Mouse (Mus musculus): Measurements from ENCODE around the gene Gm4737. TPM values are rescaled to one million over a fixed set of nuclear protein-coding genes. Genes with fewer than 3 reads are reported as not detected.
"Not testable (repeated sequence)": the region's sequence is repeated elsewhere in the genome, so short reads cannot be mapped to it uniquely, and the experiment has no call there.

Gene Gm4737
- 10 to 100 TPM; 15.1 to 17.3 TPM for total RNA-seq (2021)
- long read RNA-seq, experiment 1, transcript Gm4737-201 (1 exons, 2,093 nt): major isoform, 8 of 8 reads
- long read RNA-seq, experiment 1, partial matches to known transcripts: 0 of 8 reads
- long read RNA-seq, experiment 1, other reads (novel, unspliced or antisense): 0 of 8 reads
- long read RNA-seq, experiment 2, partial matches to known transcripts: 0 of 3 reads
- long read RNA-seq, experiment 2, other reads (novel, unspliced or antisense): 0 of 3 reads

DNA sequence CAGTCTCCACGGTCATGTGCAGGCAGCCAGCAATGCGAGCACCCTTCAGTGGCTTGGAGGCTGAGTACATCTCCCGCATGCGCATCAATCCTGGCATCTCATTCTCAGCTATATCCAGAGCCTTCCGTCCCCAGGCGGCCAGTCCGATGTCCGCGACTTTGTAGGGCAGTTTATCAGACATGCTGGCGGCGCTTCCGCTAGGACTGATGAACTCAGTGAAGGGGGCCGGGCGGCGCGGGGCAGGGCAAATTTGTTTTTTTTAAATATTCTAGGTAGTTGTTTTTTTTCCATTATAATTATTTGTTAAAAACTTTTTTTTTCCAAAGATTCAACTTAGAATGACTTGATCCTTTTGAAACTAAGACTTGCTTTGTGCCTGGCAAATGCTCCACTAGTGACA is at the start of gene Gm4737:
Gm4737 (minus strand) TSS at position 246 of the 400 bp plus-strand sequence.
- not testable (repeated sequence) for DNase-seq (ENCODE audit: low spot score)

DNA sequence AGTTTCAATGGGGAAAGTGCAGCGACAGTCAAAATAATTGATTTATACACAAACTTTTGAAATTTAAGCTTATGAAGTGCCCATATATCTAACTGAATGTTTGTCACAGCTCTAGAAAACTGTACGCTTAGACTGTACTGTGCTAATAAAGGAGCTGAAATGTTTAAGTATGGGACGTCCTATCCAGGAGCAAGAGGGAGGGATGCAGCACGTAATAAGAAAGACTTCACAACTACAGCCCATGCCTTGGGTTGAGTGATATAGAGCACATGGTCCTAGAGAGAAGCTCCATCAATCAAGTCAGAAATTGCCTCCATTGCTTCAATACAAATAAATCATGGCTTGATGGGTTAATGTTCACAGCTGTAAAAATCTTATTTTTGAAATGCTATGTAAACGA is 40.9 kb upstream of the Gm4737 start:
- no peak for DNase-seq (ENCODE audit: low spot score)

- DNase-seq (ENCODE audit: low spot score): no peak
These were observed 28.2 kb upstream of the Gm4737 start for GRCm38 (mm10) chr16:46183096-46183495.

- DNase-seq (ENCODE audit: low spot score): no peak
These were observed 23.4 kb upstream of the Gm4737 start for GRCm38 (mm10) chr16:46178121-46178801.

DNA sequence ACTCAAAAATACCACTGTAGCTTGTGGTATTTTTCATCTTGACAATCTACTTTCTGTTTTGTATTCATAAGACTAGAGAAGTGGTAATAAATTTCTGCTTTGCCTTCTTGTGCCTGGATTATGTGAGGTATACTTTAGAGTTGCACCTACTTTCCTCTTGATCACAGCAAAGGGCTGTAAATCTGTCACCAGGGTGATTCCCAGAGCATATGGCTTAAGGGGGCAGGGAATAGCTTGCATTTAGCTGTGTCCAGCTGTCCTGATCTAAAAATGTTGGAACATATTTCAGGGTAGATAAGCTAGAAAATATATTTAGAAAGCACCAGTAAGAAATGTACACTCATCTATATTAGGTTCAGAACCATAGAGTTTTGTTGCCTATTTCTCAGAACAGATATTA is 18.2 kb upstream of the Gm4737 start:
- no peak for DNase-seq (ENCODE audit: low spot score)

- DNase-seq (ENCODE audit: low spot score): peak; percentile 40
These were observed 12.1 kb upstream of the Gm4737 start for GRCm38 (mm10) chr16:46166971-46167370.

DNA sequence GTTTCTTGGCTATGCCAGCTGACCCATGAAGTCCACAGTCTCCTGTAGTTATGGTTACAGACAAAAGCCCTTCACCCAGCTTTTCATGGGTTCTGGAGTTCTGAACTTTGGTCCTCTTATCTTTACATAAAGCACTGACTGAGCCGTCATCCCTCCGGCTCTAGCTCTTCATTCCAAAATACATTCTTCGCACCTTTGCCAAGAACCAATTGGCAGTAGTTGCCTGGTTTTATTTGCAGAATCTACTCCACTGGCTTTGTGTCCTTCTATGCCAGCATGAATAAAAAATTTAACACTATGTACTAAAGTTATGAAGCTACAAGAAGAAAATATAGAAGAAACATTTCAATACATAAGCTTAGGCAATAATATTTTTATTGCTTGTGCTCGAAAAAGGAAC is 10.4 kb upstream of the Gm4737 start:
- DNase-seq (ENCODE audit: low spot score): no peak

DNA sequence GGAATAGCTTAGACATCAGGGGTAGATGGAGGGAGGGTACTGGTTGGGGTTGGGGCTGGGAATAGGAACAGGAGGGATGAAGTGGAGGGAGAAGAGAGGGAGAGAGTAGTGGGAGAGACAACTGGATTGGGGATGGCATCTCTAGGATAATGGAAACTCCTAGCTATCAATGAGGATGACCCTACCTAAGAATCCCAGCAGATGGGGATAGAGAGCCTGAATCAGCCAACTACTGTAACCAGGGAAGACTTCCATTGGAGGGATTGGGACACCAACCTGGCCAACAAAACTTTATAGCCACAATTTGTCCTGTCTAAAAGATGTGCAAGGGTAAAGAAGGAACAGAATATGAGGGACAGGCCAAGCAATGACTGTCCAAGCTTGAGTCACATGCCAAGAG is 3.7 kb downstream of the Gm4737 start:
- no peak for DNase-seq (ENCODE audit: low spot score)

DNA sequence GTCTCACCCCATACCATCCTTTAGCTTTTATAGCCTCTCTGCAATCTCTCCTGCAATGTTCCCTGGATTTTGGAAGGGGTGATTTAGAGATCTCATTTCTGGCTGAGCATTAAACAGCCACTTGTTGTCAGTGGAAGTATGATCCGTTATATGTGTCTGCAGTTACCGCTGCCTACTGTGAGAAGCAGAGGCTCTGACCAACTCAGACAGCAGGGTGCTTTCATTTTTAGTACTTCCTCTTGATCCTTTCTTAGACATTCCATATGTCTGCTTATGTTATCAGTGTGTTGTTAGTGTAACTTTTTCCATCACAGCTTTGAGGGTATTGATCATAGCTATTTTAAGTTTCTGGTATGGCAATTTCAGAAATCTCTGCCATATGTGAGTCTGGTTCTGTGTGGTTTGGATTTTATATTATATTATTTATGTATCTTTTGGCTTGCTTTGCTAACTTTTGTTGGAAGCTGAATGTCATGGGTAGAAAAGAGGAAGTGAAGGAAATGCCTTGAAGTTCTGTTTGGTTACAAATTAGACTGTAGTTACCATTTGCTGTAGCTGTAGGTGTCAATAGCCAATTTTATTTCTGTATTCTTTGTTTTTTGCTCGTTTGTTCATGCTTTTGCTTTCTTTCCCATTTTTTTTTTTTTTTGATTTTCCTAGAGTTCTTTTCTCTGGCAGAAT is 6.1 kb downstream of the Gm4737 start:
- no peak for DNase-seq (ENCODE audit: low spot score)

DNA sequence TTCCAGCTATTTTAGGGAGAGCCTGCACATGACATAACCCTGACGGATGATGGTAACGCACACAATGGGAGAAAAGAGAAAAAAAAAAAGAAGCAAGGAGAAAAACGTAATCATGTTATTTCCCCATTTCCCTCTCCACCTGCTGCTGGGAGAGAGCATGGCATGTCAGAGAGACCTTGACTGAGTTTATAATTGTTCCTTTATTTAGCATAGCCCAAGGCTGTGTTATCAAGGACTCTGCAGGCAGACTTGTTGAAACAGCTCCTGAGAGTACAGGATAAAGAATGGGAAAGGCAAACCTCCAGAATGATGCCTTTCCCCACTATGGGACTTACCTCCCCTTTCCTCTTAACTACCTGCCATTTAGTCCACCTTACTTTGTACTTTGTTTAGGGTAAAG is 7.9 kb downstream of the Gm4737 start:
- DNase-seq (ENCODE audit: low spot score): no peak

DNA sequence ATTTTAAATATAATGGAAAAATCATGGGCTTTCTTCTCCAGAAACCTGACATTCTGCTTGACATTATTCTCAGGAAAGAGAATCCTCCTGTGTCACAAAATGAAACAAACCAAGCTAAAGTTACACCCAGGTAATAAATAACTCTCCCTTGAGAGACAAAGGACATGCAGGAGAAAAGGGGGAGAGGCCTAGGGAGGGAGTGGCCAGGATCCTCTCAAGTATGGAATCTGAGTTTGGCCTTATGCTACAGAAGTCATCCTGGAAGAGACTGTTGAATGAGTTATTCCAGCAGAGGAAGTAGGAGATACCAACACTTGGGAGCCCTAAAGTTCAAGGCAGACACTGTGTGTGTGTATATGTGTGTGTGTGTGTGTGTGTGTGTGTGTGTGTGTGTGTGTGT is 32.6 kb downstream of the Gm4737 start:
- DNase-seq (ENCODE audit: low spot score): no peak

DNA sequence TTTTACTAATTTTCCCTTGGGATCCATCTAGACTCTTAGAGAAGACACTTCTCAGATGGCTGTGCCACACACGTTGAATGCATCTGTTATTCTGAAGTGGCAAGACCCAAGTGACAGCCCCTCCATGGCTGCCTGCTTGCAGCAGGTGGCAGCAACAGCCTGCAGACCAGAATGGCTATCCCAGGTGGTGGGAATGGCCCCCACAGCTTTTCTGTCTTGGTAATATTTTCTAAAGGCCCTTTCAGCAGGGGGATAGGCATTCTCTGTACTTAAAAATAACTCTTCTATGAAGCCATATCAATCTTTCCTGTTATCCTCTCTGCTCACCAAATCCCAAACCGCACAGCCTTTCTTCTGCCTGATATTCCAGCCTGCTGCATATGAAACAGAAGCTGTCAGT is 33.5 kb downstream of the Gm4737 start:
- no peak for DNase-seq (ENCODE audit: low spot score)

DNA sequence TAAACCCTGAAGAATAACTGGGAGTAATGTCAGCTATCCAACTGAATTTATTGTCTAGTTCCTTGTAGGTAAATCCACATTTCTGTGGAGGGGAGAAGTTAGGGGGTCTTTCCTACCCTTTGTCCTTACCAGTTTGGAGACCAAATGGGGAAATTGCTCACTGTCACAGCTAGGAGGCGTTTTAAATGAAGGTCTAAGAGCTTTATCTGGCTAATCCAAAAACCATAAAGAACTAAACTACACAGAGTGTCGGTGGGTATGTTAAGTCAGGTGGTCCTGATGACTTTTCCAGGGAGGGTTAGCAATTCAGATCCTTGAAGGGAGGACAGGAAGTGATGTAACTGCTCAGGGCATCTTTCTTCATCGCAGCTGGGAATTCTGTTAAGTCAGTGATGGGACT is 34.3 kb downstream of the Gm4737 start:
- DNase-seq (ENCODE audit: low spot score): no peak

GRCm38 (mm10) chr16:46120020-46120419 is 34.9 kb downstream of the Gm4737 start, which contains the start of gene Cd96:
Gene Cd96, minus strand, starts transcription at chr16:46120251.
- DNase-seq (ENCODE audit: low spot score): no peak

GRCm38 (mm10) chr16:46117645-46118044 is 37.2 kb downstream of the Gm4737 start:
- no peak for DNase-seq (ENCODE audit: low spot score)

DNA sequence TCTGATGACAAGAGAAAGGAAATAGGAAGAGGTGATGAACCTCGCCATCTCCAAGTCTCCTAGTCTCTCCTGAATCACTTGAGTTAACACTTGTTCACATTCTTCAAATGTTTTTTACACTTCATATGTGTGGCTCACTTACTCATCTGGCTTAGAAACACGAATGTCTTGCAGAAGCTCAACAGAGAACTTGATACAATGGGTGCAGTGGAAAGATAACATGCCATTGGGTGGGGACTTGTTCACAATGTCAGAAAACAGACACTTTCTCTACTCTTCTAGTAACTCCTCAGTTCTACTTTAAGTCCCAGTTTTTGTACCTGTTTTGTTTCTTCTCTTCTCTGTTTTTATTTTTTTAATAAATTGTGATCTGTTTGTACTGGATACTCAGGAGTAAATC is 40.1 kb downstream of the Gm4737 start:
- no peak for DNase-seq (ENCODE audit: low spot score)

GRCm38 (mm10) chr16:46109536-46109935 is 45.3 kb downstream of the Gm4737 start:
- DNase-seq (ENCODE audit: low spot score): no peak

GRCm38 (mm10) chr16:46107431-46107830 is 47.4 kb downstream of the Gm4737 start:
- no peak for DNase-seq (ENCODE audit: low spot score)

DNA sequence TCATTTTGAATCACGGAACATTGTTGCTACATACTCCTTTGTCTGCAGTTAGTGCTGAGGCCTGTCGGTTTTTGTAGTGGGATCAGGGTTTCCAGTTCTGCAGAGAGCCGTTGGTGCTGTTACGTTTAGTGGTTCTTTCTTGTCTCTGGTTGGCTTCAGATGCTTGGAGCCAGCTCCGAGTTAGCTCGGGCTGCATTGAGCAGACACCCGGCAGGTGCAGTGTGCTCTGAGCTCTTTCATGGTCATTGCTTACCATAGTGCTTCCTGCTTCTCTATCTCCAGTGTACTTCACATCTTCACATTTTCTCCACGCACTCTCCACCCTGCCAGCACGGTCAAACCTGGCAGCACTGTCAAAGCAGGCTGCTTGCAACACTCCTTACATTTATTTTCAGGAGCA is 50.4 kb downstream of the Gm4737 start:
- DNase-seq (ENCODE audit: low spot score): no peak
